Mouse (Mus musculus) cerebellum, adult 2 months (tissue): ENCODE measurements around the gene Pithd1.

Experiments
- CTCF ChIP-seq: fragments of 200-500 bp; IDR thresholded peaks from 2 replicates; pipeline ENCODE4 v1.5.1; 2011; ENCODE audit warnings: low read depth, mild to moderate bottlenecking, control low read depth, low read length, moderate library complexity, borderline replicate concordance; ENCODE audit not compliant: insufficient read depth
- POLR2A ChIP-seq: fragments of 200-500 bp; IDR thresholded peaks from 2 replicates; pipeline ENCODE4 v1.6.1; 2011; ENCODE audit warnings: low read length, control low read depth, borderline replicate concordance; ENCODE audit not compliant: insufficient read depth

- no peak for TF ChIP-seq POLR2A
- TF ChIP-seq CTCF, result no peak
Observed at GRCm38 (mm10) chr4:135987714-135988113, 650 bp upstream of the Pithd1 start.
